Mouse (Mus musculus) cerebellum, postnatal 25 days (tissue): ENCODE measurements around the gene Cryzl1.

Source experiments
- DNase-seq, 2 experiments: peaks; one replicate each; pipeline ENCODE4 v3.0.0; 2021; ENCODE audit warnings: mixed read lengths in 2 of 2

Gene Cryzl1

DNA sequence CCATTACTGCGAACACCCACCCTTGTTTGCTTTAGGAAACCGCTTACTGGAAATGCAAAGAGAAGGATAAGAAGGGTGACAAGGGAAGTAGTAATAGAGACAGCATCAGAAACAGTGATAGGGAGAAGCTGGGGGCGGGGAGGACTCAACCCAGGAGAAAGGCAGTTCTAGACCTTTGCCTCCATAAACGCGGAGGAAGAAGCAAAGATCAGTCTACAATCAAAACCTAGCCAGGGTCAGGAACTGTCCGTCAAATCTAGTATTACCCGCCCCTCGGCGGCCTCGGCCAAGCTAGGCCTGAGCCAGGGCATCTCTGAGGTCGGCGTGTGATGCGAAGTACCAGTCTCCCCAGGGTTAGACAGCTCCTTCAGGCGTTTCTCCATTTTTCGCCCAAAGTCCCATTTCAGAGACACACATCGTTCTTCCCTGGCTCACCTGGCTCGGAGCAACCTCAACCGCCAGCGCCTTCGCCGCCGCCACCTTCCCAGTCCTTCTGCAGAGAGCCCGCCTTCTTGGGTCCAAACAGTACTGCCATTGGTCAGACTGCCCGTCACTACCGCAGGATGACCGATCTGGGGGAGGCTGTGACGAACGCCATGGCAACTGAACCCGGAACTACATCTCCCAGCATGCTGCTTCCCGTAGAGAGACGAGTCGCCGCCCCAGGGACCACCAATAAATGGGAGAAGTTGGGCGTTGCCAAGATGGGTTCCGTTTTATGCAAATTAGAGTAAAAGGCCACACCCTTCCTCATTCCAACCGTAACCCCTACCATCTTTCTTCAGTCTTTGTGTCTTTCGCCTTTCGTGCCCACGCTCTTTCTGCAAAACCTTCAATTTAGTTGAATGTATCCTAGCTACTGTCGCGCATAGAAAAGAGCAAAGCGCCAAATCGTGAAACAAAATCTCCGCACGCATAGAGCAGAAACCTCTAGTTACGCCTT is at the start of gene Cryzl1:
Cryzl1 (minus strand) TSS at position 853 of the 943 bp plus-strand sequence.
- peak; percentile 98 for DNase-seq

DNA sequence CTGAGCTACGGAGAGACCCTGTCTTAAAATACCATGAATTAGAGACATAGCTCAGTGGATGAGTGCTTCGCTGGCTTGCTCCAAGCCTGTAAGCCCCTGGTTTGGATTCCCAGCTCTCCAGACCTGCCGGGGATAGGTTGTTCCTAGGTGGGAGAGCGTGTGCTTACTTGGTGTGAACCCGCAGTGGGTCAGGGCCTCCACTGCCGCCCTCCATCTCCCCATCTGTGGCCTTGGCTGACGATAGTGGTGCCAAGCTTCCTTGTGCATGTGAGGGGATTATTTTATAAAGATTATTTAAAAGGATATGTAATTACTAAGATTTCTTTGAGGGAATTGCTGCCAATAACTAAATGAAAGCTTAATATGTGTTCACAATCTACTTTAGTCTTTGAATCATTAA is 43.8 kb upstream of the Cryzl1 start:
- DNase-seq, result no peak

DNA sequence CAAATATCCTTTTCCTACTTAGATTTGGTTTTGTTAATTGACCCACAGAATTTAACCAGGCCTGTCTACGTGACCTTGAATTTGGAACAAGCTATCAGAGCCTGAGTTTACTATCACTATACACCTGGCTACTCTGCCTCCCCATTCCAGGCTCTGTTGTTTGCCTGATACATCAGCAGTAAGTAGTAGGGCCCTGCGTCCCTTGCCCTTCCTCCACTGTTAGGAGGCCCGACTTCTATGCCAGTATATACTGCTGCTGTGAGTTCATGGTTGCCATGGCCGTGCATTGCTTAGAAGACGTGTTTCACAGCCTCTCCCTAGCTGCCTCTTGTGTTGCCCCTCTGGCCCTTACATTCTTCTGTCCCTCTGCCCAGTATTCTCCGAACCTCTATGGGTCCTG is 42.6 kb upstream of the Cryzl1 start:
- DNase-seq, result no peak

DNA sequence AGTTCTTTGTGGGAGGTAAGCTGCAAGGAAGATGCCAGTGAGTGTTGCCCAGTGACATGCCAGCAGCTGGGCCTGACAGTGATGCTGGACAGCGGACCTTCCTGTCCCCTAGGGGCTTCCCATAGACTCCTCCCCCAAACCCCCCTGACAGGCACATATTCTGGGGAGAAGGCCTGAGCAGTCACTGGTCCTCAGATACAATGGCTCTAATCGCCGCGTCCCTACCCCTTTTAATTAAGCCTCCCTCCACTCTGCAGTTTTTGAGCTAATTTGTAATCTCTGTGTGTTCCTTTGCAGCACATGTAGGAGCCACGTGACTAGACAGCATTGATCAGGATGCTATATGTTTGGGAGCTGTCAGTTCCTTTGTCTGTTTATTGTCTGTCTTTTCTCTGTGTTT is 41.9 kb upstream of the Cryzl1 start:
- DNase-seq, result no peak

DNA sequence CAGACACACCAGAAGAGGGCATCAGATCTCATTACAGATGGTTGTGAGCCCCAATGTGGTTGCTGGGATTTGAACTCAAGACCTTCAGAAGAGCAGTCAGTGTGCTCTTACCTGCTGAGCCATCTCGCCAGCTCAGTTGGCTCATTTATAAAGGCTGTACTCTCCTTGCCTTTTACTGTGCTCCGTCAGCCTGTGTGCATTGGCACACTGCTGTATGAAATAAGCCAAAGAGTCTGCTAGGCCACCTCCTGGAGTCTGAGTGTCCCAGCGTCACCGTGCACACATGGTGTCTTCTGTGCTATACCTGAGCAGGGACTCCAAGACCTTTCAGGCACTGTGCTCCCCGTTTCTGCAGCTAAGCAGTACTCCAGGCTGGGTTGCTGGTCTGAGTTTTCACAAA is 41.1 kb upstream of the Cryzl1 start:
- peak; percentile 60 to 65 for DNase-seq

DNA sequence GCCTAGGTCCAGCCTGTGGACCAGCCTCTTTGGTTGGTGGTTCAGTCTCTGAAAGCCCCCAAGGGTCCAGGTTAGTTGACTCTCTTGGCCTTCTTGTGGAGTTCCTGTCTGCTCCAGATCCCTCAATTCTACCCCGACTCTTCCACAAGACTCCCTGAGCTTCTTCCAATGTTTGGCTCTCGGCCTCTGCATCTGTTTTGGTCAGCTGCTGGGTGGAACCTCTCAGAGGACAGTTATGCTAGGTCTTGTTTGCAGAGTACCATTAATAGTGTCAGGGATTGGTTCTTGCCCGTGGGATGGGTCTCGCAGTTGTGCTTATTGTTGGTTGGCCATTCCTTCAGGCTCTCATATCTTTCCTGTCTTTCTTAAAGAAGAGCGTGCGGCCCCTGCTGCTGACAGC is 39.8 kb upstream of the Cryzl1 start:
- no peak for DNase-seq

DNA sequence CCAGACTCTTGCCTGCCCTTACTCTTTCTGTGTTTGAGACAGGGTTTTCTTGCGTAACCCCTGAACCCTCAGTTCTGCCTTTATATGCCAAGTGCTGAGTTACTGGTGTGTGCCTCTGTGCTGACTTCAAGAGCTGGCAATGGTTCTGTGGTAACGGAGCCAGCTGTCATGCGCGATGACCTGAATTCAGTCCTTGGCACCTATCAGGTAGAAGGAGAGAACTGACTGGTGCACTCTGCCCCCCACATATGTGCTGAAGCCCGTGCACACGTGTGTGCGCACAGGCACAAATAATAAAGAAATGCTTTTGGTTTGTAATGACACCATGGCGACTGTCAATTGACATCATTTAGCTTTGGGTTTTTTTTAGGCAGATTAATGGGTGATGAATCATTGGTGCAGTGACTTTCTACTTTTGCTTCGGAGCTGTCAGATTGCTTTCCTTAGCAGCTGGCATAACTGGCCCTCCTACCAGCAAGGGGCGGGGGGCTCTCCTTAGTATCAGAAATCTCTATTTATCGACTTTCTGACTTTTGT is 38.5 kb upstream of the Cryzl1 start:
- peak; percentile 81 to 83 for DNase-seq

DNA sequence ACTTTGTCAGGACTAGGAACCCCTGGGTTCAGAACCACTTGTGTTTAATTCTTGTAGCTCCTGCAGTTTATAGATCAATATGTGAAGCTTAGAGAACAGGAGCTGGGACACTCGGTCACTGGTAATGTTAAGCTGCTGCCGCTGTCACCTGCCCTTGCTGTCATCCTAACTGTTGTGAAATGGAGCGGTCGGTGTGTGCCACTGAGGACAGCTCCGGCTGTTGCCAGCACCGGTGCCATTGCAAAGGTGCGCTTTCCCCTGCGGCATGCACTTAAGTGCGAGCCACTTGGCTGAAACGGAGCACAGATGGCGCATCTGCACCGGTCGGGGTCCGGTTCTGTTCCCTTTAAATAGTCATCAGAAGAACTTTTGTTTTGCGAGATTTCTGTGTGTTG is 37.0 kb upstream of the Cryzl1 start:
- peak in 1 of 2 experiments; percentile 50 for DNase-seq

DNA sequence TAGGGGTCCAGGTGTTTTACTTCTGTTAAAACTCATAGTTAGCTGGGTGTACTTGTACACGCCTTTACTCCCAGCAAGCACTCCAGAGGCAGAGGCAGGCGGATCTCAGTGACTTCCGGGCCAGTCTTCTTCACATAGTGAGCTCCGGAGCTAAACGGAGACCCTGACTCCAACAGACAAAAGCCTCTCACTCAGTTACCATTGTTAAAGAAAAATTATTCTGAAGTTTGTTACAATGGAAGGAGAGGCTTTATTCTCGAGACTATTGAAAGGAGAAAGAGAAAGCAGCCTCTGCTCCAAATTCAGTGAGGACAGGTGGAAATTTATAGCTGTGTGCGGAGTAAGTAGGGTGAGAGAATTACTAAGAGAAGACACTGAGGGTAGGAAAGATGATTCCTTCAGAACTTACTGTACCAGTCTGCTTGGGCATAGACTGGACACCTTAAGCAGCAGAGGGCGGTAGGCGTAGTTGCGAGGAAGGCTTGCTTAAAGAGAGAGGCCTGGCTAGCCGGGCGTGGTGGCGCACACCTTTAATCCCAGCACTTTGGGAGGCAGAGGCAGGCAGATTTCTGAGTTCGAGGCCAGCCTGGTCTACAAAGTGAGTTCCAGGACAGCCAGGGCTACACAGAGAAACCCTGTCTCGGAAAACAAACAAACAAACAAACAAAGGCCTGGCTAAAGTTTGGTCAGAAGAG is 36.5 kb upstream of the Cryzl1 start:
- DNase-seq, result no peak

DNA sequence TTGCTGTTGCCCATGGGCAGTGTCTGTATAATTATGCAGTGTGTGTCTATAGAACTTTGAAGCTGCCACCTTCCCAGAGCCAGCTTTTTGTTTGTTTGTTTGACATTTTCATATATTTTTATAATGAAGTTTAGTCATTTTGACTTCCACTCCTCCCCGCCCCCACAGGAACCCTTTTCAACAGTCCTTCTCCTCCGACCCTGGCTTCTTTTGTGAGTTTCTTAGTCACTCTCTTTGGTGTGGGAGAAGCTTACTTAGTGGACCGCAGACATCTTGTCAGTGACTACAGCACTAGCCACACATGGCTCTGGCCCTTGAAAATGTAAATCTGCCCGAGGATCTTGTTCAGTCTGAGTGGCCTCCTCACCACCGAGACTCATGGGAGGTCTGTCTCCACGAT is 35.6 kb upstream of the Cryzl1 start:
- no peak for DNase-seq

DNA sequence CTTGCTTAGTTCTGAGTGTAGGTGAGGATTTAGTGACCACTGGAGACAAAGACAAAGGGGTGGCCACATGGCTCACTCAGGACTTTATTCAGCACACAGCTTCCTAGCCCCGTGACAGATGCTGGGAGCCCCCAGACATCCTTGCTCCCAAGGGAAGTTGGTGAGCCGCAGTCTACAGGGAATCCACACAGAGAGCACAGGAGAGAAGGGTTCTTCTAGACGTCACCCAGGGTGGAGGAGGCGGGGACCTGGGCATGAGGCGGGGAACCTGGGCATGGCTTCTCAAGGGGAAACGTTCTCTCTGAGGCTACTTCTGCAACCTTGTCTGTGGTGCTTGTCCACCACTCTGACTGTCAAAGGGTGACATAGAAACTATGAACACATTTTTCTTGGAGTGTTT is 35.2 kb upstream of the Cryzl1 start:
- no peak for DNase-seq

DNA sequence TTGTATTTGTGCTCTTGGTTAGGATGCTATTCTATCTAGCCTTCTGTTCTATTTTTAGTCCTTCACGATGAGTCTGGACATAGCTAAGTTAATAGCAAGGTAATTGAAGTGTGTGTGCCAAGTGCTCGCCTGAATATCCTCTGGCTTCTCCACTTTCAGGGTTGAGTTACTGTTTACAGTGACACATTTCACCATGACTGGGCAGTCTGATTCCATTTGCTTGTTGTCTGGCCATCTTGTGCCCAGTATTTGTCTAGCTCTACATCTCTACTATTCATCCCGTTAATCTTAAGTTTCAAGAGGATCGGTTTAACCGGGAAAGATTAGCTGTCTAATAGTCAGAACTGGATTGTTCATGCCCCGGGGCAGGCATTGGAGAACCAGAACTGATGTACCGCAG is 33.7 kb upstream of the Cryzl1 start:
- peak in 1 of 2 experiments; percentile 52 for DNase-seq

DNA sequence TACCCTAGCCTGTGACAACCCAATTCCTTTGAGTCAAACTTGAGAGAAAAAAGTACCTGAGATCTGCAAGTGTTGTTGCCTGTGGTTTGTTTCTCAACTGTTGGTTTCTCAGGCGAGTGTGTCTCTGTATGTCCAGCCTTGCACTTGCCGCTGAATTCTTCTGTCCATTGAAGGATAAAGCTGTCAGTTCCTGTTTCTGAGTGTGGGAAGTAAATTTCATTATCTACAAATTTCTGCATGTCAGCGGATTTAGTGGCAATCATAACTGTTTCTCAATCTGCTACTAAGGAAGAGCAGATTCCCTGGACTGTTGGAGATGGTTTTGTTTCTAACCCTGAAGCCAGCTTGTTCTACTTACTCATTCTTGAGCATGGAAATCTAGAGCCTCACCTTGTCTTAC is 33.0 kb upstream of the Cryzl1 start:
- no peak for DNase-seq

DNA sequence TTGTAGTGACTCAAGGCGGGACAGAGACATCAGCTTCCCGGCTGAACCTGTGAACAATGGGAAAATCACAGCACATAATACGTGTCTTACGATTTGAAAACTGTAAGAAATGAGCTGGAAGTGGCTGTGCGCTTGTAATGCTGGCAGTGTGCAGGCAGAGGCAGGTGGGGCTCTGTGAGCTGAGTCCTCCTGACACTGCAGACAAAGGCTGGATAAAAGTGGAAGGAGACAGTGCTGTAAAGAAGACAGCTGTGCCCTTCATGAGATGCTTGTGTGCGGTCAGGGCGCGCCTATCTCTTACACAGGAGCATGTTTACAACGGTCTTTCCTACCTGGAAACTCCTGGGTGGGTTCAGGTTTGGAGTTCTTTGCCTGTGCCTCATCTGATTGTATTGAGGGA is 32.4 kb upstream of the Cryzl1 start:
- DNase-seq, result no peak

DNA sequence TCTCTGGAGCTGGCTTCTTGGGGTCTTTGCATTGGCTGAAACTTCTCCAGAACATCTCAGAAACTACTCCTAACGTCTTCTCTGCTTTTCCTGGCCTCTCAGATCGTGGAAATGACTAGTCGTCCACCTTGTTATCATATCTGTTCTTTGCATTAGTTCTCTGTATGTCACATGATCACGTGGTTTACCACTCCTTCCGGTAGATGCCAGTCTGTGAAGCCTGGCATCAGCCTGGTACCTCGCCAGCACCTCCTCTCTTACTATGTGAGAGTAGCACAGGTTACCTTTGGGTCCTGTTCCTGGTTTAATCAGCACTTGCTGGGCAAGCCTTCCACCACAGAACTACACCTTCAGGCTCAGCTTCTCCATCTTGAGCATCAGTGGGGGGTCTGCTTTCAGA is 26.2 kb upstream of the Cryzl1 start:
- DNase-seq, result no peak

DNA sequence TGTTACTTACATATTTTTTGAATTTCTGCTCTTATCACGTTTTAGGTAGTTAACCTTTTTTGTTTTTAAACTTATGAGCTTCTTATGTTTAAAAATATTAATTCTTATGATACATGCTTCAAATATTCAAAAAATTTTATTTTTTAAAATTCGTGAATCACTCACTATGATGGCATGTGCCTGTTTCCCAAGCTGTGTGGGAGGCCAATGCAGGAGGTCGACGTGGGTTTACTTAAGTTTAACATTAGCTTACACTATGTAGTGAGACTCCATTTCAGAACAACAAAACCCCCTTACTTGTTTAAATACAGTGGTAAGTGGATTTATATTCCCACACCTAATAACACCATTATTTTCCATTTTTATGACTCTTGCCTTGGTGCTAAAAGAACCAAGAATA is 24.8 kb upstream of the Cryzl1 start:
- no peak for DNase-seq

DNA sequence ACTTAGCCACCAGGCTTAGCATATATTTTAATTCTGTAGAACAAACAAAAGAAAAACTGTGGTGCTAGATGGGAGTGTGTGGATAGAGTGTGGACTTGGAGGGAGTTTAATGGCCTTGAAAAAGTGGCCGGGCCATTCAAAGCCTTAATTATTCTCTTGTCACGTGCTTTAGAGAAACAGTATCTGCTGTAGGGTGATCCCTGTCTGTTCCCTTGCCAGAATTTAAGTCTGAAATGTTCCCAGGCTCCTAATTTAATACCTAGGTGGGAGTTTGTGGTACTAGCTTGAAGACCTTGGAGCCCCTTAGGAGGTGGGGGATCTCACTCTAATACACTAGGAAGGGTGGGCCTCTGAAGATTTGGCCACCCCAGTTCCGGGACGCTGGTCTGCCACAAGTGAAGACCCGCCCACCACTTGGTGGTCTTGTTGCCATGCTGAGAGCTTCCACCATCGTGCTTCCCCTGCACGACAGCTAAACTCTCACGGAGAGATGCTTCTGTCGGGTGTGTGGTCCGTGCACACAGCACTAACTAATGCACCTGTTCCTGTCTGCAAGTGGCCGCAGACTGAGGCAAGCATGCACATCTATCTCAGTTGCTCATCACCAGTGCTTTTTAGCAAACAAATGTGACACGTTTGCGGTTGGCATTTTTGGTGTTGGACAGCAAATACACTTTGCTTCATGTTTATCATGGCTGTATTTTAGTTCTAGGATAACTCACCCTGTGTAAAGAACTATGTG is 23.0 kb upstream of the Cryzl1 start:
- DNase-seq, result no peak

DNA sequence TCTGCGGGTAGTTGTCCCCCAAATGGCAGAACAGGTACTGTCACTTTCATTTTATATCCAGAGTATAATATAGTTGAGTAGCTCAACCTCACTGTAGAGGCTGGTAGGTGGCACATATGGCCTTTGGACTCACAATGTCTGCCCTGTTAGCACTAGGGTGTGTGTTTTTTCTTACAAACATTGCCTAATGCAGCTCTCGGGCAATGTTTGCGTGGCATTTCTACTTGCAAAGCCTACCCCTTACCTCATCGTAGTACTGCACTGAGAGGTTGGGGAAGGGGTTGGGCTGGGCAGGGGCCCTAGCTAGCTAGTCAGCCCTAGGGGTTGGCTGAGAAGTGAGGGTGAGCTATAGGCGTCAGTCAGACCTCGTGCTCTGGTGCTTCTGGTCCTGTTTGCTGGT is 18.8 kb upstream of the Cryzl1 start:
- DNase-seq, result no peak

DNA sequence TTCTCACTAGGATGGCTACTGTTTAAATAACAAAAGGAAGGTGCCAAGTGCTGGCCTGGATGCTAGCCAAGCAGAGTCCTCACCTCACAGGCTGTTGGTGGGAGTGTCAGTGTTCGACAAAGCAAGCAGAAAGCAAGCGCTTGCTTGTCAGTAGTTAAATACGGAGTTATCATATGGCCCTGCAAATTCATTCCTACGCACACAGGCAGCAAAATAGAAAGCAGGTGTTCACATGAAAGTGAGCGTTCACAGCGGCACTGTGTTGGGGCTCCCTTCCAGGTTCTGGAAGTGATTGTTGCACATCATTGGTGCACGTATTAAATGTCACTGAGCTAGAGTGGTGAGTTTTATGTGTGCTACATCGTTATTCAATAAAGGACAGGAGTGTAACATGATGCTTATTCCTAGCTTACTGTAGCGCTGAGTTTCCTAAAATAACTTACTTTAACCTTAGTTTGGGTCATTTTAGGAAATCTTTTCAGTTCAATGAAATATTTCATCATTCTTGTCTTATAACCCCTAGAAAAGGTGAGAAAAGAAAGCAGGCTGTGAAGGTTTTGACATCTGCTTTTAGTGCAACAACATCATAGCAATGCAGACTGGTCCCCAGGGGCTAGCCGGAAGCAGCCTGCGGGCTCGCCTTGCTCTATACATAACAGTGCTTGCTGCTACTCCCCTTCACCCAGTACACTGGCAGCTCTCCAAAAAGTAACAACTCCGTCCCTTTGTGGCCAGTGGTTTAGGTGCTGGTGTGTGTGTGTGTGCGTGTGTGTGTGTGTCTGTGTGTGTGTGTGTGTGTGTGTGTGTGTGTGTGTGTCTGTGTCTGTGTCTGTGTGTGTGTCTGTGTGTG is 17.6 kb upstream of the Cryzl1 start:
- DNase-seq, result peak; percentile 82 to 90

DNA sequence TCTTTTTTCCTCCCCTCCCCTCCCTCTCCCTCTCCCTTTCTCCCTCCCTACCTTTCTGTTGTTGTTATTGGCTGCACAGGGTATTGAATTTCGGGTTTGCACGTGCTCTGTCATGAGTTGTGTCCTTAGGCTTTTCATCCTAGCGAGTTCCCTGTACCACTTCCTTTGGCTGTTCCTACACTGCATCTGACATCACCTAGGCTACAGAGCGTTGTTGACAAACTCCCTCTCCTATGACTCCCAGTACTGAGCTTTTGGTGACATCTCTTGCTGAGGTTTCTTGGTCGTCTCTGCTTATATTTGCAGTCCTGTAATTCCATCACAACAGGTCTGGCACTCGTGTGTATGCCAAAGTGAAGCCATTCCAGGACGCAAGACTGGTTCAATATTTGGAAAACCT is 14.3 kb upstream of the Cryzl1 start:
- DNase-seq, result no peak

DNA sequence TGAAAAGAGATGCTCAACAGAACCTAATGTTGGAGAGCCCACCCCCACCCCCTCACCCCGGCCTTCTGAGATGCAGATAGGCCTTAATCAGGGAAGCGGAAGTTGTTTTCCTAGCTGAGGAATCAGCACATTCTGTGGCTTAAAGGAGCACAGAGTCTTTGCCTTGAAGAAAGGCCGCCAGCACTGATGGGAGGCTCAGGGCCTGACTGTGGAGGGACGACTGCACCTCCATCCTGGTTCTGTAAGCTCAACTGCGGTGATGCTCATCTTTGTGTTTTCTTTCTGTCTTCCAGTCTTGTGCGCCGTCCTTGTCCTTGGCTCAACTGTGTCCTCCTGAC is 12.1 kb upstream of the Cryzl1 start:
- DNase-seq, result no peak

DNA sequence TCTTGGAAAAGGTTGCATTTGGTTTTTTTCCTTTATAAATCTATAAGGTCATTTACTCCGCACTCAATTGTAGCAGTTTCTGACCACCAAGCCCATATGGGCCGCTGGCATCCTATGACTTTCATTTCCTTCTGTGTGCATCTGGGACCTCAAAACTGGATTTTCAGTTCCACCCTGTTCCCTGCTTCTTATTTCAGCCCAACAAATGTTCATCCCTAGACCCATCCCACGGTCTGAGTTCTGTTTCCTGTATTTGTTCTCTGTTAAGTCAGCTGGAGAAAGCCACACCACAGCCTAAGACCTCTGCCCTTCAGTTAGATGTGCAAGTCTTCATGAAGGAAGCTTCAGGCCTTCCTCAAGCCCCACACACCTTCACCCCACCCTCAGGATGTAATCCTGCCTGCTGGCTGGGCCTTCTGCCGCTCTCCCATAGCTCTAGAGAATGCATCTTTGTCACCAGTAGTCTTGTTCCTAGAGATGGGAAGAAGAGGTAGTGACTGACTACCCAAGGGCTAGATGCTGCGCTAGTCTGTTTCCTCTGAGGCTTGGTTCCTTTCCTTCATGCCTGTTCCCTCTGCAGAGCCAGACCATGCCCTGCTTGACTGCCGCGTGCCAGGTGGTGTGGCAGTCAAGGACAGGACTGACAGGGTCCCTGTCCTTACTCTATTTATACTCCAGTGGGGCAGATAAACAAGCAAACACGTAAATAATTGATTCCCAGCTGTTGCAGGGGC is 11.6 kb upstream of the Cryzl1 start:
- peak in 1 of 2 experiments; percentile 59 for DNase-seq
